Mouse (Mus musculus) liver, adult 2 months (tissue): Measurements from ENCODE around the gene Aacs.

ENCODE experiments used
- CTCF ChIP-seq: fragments of 200-500 bp; IDR thresholded peaks from 2 replicates; pipeline ENCODE4 v1.5.1; 2011; ENCODE audit warnings: low read depth, low read length, control low read depth
- POLR2A ChIP-seq: fragments of 200-500 bp; IDR thresholded peaks from 2 replicates; pipeline ENCODE4 v1.6.1; 2011; ENCODE audit warnings: low read length, control low read depth; ENCODE audit not compliant: insufficient read depth; ENCODE audit errors: extremely low read depth

DNA sequence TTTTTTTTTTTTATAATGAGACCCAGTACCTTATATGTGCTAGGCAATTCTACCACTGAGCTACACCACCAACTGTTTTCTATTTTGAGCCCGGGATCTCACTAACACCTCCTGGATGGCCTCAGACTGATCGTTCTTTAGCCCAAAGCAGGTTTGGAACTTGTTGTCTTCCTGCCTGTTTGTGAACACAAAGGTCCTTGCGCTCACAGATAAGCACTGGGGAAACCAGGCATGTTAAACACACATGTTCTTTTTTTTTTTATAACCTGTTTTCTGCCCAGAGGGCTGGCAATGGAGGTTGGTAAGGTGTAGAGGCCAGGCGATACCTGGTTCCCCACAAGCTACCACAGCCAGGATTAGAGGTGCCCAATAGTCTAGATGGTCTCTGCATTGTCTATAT is 27.0 kb upstream of the Aacs start:
- TF ChIP-seq CTCF = no peak
- no peak for TF ChIP-seq POLR2A
